Mouse (Mus musculus): ENCODE data around the gene Tmem88. TPM values are rescaled to one million over a fixed set of nuclear protein-coding genes. Genes with fewer than 3 reads are reported as not detected.

Tmem88 gene
- 16.4 TPM for polyA plus RNA-seq (2014; fragmentation: Illumina TruSeq; extraction: RNeasy Lipid Tissue Mini Kit (QIAGEN cat#74804); ENCODE audit: low read depth, low replicate concordance)

GRCm38 (mm10) chr11:69398059-69398458 lies at the start of gene Tmem88:
Gene Tmem88, minus strand, starts transcription at chr11:69398234.

GRCm38 (mm10) chr11:69413221-69414181 lies 15.5 kb upstream of the Tmem88 start, which contains the start of gene Kdm6b:
Gene Kdm6b, minus strand, starts transcription at chr11:69413675.

GRCm38 (mm10) chr11:69395235-69395633 lies 2.8 kb downstream of the Tmem88 start, which contains the start of the genes Naa38 and Cyb5d1:
Gene Naa38, plus strand, starts transcription at chr11:69395487.
Gene Cyb5d1, minus strand, starts transcription at chr11:69395631.

GRCm38 (mm10) chr11:69369215-69369989 lies 28.6 kb downstream of the Tmem88 start, which contains the start of gene Chd3:
Gene Chd3, minus strand, starts transcription at chr11:69369406.

Other genes starting within 250 kb of the Tmem88 start
- not detected for gene Alox12b, start 241.2 kb downstream of the Tmem88 start, polyA plus RNA-seq (2014; fragmentation: Illumina TruSeq; extraction: RNeasy Lipid Tissue Mini Kit (QIAGEN cat#74804); ENCODE audit: low read depth, low replicate concordance)
- 1.6 TPM for gene Alox8, start 200.4 kb downstream of the Tmem88 start, polyA plus RNA-seq (2014; fragmentation: Illumina TruSeq; extraction: RNeasy Lipid Tissue Mini Kit (QIAGEN cat#74804); ENCODE audit: low read depth, low replicate concordance)
- gene Gucy2e, start 161.2 kb downstream of the Tmem88 start, polyA plus RNA-seq (2014; fragmentation: Illumina TruSeq; extraction: RNeasy Lipid Tissue Mini Kit (QIAGEN cat#74804); ENCODE audit: low read depth, low replicate concordance) = 0.05 TPM
- 6.1 TPM for gene Cntrob, start 74.5 kb downstream of the Tmem88 start, polyA plus RNA-seq (2014; fragmentation: Illumina TruSeq; extraction: RNeasy Lipid Tissue Mini Kit (QIAGEN cat#74804); ENCODE audit: low read depth, low replicate concordance)
- gene Trappc1, start 74.3 kb downstream of the Tmem88 start, polyA plus RNA-seq (2014; fragmentation: Illumina TruSeq; extraction: RNeasy Lipid Tissue Mini Kit (QIAGEN cat#74804); ENCODE audit: low read depth, low replicate concordance) = 82.5 TPM
- 0.26 TPM for gene Kcnab3, start 72.0 kb downstream of the Tmem88 start, polyA plus RNA-seq (2014; fragmentation: Illumina TruSeq; extraction: RNeasy Lipid Tissue Mini Kit (QIAGEN cat#74804); ENCODE audit: low read depth, low replicate concordance)
- 0.47 TPM for gene Rnf227, start 57.8 kb downstream of the Tmem88 start, polyA plus RNA-seq (2014; fragmentation: Illumina TruSeq; extraction: RNeasy Lipid Tissue Mini Kit (QIAGEN cat#74804); ENCODE audit: low read depth, low replicate concordance)
- gene Chd3, start 28.8 kb downstream of the Tmem88 start, polyA plus RNA-seq (2014; fragmentation: Illumina TruSeq; extraction: RNeasy Lipid Tissue Mini Kit (QIAGEN cat#74804); ENCODE audit: low read depth, low replicate concordance) = 19.5 TPM
- 87.6 TPM for gene Naa38, start 2.7 kb downstream of the Tmem88 start, polyA plus RNA-seq (2014; fragmentation: Illumina TruSeq; extraction: RNeasy Lipid Tissue Mini Kit (QIAGEN cat#74804); ENCODE audit: low read depth, low replicate concordance)
- 35.3 TPM for gene Cyb5d1, start 2.6 kb downstream of the Tmem88 start, polyA plus RNA-seq (2014; fragmentation: Illumina TruSeq; extraction: RNeasy Lipid Tissue Mini Kit (QIAGEN cat#74804); ENCODE audit: low read depth, low replicate concordance)
- gene Kdm6b, start 15.4 kb upstream of the Tmem88 start, polyA plus RNA-seq (2014; fragmentation: Illumina TruSeq; extraction: RNeasy Lipid Tissue Mini Kit (QIAGEN cat#74804); ENCODE audit: low read depth, low replicate concordance) = 15.3 TPM
- 0.13 TPM for gene Dnah2, start 150.9 kb upstream of the Tmem88 start, polyA plus RNA-seq (2014; fragmentation: Illumina TruSeq; extraction: RNeasy Lipid Tissue Mini Kit (QIAGEN cat#74804); ENCODE audit: low read depth, low replicate concordance)
- 54.0 TPM for gene Efnb3, start 162.0 kb upstream of the Tmem88 start, polyA plus RNA-seq (2014; fragmentation: Illumina TruSeq; extraction: RNeasy Lipid Tissue Mini Kit (QIAGEN cat#74804); ENCODE audit: low read depth, low replicate concordance)
- gene Wrap53, start 182.0 kb upstream of the Tmem88 start, polyA plus RNA-seq (2014; fragmentation: Illumina TruSeq; extraction: RNeasy Lipid Tissue Mini Kit (QIAGEN cat#74804); ENCODE audit: low read depth, low replicate concordance) = 7.1 TPM
- 15.7 TPM for gene Trp53, start 182.1 kb upstream of the Tmem88 start, polyA plus RNA-seq (2014; fragmentation: Illumina TruSeq; extraction: RNeasy Lipid Tissue Mini Kit (QIAGEN cat#74804); ENCODE audit: low read depth, low replicate concordance)
- gene Atp1b2, start 207.7 kb upstream of the Tmem88 start, polyA plus RNA-seq (2014; fragmentation: Illumina TruSeq; extraction: RNeasy Lipid Tissue Mini Kit (QIAGEN cat#74804); ENCODE audit: low read depth, low replicate concordance) = 18.5 TPM
- gene Shbg, start 219.7 kb upstream of the Tmem88 start, polyA plus RNA-seq (2014; fragmentation: Illumina TruSeq; extraction: RNeasy Lipid Tissue Mini Kit (QIAGEN cat#74804); ENCODE audit: low read depth, low replicate concordance) = not detected
- 7.8 TPM for gene Sat2, start 223.8 kb upstream of the Tmem88 start, polyA plus RNA-seq (2014; fragmentation: Illumina TruSeq; extraction: RNeasy Lipid Tissue Mini Kit (QIAGEN cat#74804); ENCODE audit: low read depth, low replicate concordance)
- gene Fxr2, start 234.8 kb upstream of the Tmem88 start, polyA plus RNA-seq (2014; fragmentation: Illumina TruSeq; extraction: RNeasy Lipid Tissue Mini Kit (QIAGEN cat#74804); ENCODE audit: low read depth, low replicate concordance) = 102 TPM

Measured in heart, adult 10 weeks (tissue).